Mouse (Mus musculus): ENCODE measurements around the gene Fmo6. TPM values are rescaled to one million over a fixed set of nuclear protein-coding genes. Genes with fewer than 3 reads are reported as not detected.

Fmo6 gene
- under 1 TPM in 1 of 2 experiments, not detected in 1; 0.10 TPM for polyA plus RNA-seq (2017; shearing (Covaris generic))

GRCm38 (mm10) chr1:162937415-162937814, at the start of gene Fmo6:
Gene Fmo6 (minus strand): TSS chr1:162937515.

GRCm38 (mm10) chr1:162984428-162984827, 47.1 kb upstream of the Fmo6 start, which contains the start of gene Fmo3:
Gene Fmo3 (minus strand): TSS chr1:162984528.

GRCm38 (mm10) chr1:162897838-162898811, 39.2 kb downstream of the Fmo6 start, which contains the start of gene Fmo2:
Gene Fmo2 (minus strand): TSS chr1:162898726.

Other genes with a start within 250 kb of the Fmo6 start
- 100 to 1,000 TPM; 182 to 202 TPM for gene Prrc2c, start 197.0 kb downstream of the Fmo6 start, polyA plus RNA-seq (2017; shearing (Covaris generic))
- gene Fmo4, start 123.5 kb downstream of the Fmo6 start, polyA plus RNA-seq (2017; shearing (Covaris generic)): under 1 TPM in 1 of 2 experiments, not detected in 1; 0.17 TPM
- under 1 TPM in 1 of 2 experiments, not detected in 1; 0.42 TPM for gene Fmo1, start 70.9 kb downstream of the Fmo6 start, polyA plus RNA-seq (2017; shearing (Covaris generic))
- gene Fmo2, start 38.8 kb downstream of the Fmo6 start, polyA plus RNA-seq (2017; shearing (Covaris generic)): not detected
- gene Fmo3, start 47.0 kb upstream of the Fmo6 start, polyA plus RNA-seq (2017; shearing (Covaris generic)): under 1 TPM in 1 of 2 experiments, not detected in 1; 0.22 TPM
- gene Mroh9, start 148.2 kb upstream of the Fmo6 start, polyA plus RNA-seq (2017; shearing (Covaris generic)): not detected

Measured in activated CD4-positive, CD25-positive, alpha-beta regulatory T cell (primary cell).